In the genomic region with DNA sequence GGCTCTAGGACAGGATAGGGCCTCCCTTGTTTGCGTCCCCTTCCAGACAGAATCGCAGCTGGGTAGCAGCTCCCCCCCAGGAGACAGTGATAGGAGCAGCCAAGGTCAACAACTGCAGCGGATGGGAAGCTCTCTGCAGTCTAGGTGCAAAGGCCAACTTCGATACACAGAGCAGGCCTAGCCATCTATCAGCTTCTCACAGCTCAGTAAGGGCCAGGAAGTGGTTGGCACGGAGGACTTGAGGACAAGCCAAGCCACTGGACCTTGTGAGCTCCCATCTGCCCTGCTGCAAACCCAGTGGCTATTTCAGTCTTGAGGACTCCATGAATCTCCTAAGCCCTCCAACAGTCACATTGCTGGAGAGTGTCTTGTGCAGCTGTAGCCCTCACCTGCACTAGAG, we compare ENCODE assay signal across 15 mouse cellular contexts. TPM values are rescaled to one million over a fixed set of nuclear protein-coding genes. Genes with fewer than 3 reads are reported as not detected.
A peak's percentile ranks its signal among the peaks of the same experiment; 100 is the strongest.
DNase-seq lines count a peak whose midpoint lies in the region; ATAC-seq and TF ChIP-seq lines count a peak whose summit lies in the region.
"Had no signal": no experiment of that assay in that cellular context is flagged by ENCODE, and none has a peak within 500 bp of the region (broad histone marks: within the 10 kb centered on the region; RNA-seq: fewer than 3 reads in every experiment).

No protein-coding gene starts in this region.

- no peak for ATAC-seq in kidney, embryonic 15.5 days (replicated peaks; ENCODE audit: low FRiP score)
- ATAC-seq in heart, embryonic 15.5 days (replicated peaks; ENCODE audit: insufficient number of reproducible peaks, insufficient read depth, low FRiP score, low read depth) = peak; percentile 43; the same call in 1 of the 2 replicates
- peak; percentile 36; the same call in 1 of the 2 replicates for ATAC-seq in liver, embryonic 14.5 days (ENCODE audit: insufficient read depth)
- ATAC-seq: forebrain, embryonic 16.5 days had no signal

- no peak overlapping the region for H3K27ac ChIP-seq in kidney, embryonic 15.5 days
- no peak overlapping the region for H3K27ac ChIP-seq in heart, embryonic 15.5 days
- H3K27ac ChIP-seq in liver, embryonic 14.5 days = no peak overlapping the region
- H3K27ac ChIP-seq: embryonic facial prominence, embryonic 12.5 days; hindbrain, embryonic 10.5 days; midbrain, embryonic 10.5 days had no signal

- no peak for TF ChIP-seq CTCF in liver, embryonic 14.5 days (IDR thresholded peaks at IDR 0.05; ENCODE audit: low read depth)

- TF ChIP-seq EP300 in liver, embryonic 14.5 days (IDR thresholded peaks at IDR 0.05; ENCODE audit: low read depth) = no peak

- peaks cover 78% of the 10 kb centered on the region for H3K36me3 ChIP-seq in kidney, embryonic 15.5 days
- peaks cover 67% of the 10 kb centered on the region for H3K36me3 ChIP-seq in heart, embryonic 15.5 days
- H3K36me3 ChIP-seq in liver, embryonic 14.5 days (replicated peaks; ENCODE audit: control insufficient read depth, insufficient read depth, low read depth) = peaks cover 45% of the 10 kb centered on the region

- no peaks in the 10 kb centered on the region for H3K9me3 ChIP-seq in kidney, embryonic 15.5 days (replicated peaks)
- no peaks in the 10 kb centered on the region for H3K9me3 ChIP-seq in heart, embryonic 15.5 days (replicated peaks)
- no peaks in the 10 kb centered on the region for H3K9me3 ChIP-seq in liver, embryonic 14.5 days (ENCODE audit: control insufficient read depth, low read length)
- H3K9me3 ChIP-seq: embryonic facial prominence, embryonic 12.5 days; hindbrain, embryonic 10.5 days; midbrain, embryonic 10.5 days had no signal

- H3K27me3 ChIP-seq in kidney, embryonic 15.5 days = no peaks in the 10 kb centered on the region
- H3K27me3 ChIP-seq in heart, embryonic 15.5 days = no peaks in the 10 kb centered on the region
- no peaks in the 10 kb centered on the region for H3K27me3 ChIP-seq in liver, embryonic 14.5 days (ENCODE audit: control insufficient read depth, insufficient read depth, low read length)
- H3K27me3 ChIP-seq: embryonic facial prominence, embryonic 12.5 days had no signal

- no peak overlapping the region for H3K9ac ChIP-seq in kidney, embryonic 15.5 days
- no peak overlapping the region for H3K9ac ChIP-seq in heart, embryonic 15.5 days
- H3K9ac ChIP-seq in liver, embryonic 14.5 days (replicated peaks) = no peak overlapping the region
- H3K9ac ChIP-seq: embryonic facial prominence, embryonic 12.5 days had no signal

- H3K4me3 ChIP-seq in kidney, embryonic 15.5 days (replicated peaks) = no peak overlapping the region
- H3K4me3 ChIP-seq in heart, embryonic 15.5 days = no peak overlapping the region
- no peak overlapping the region for H3K4me3 ChIP-seq in liver, embryonic 14.5 days (ENCODE audit: insufficient read depth in 1 of 2, low read depth in 2 of 2, low read length in 2 of 2)
- H3K4me3 ChIP-seq: embryonic facial prominence, embryonic 12.5 days; hindbrain, embryonic 10.5 days; midbrain, embryonic 10.5 days had no signal

- peak; percentile 75 to 81 for DNase-seq in kidney, adult 8-10 months
- DNase-seq in gastrocnemius, postnatal 14 days = peak; percentile 46
- no peak for DNase-seq in liver, embryonic 14.5 days (ENCODE audit: low read depth in 3 of 3, low spot score in 3 of 3)
- no peak for DNase-seq in lung, postnatal 25 days (ENCODE audit: low spot score)
- DNase-seq in lung, postnatal 36 days = no peak
- no peak for DNase-seq in frontal cortex, postnatal 25 days (ENCODE audit: low spot score in 2 of 2)
- DNase-seq: adrenal gland, postnatal 36 days; cerebellum, adult 18-20 months; layer of hippocampus, adult 9-11 months had no signal

- peaks cover 7% of the 10 kb centered on the region; the same call in 1 of the 2 replicates for H3K4me1 ChIP-seq in kidney, embryonic 15.5 days
- H3K4me1 ChIP-seq in heart, embryonic 15.5 days (replicated peaks) = no peaks in the 10 kb centered on the region
- H3K4me1 ChIP-seq in liver, embryonic 14.5 days (replicated peaks; ENCODE audit: control insufficient read depth in 2 of 2, insufficient read depth in 2 of 2, low read length in 1 of 2) = peaks cover 2 to 10% of the 10 kb centered on the region in 2 experiments; a peak in 2 of 4 replicates

- no peak overlapping the region for H3K4me2 ChIP-seq in kidney, embryonic 15.5 days
- no peak overlapping the region for H3K4me2 ChIP-seq in heart, embryonic 15.5 days
- H3K4me2 ChIP-seq in liver, embryonic 14.5 days (ENCODE audit: low read depth) = no peak overlapping the region
- H3K4me2 ChIP-seq: embryonic facial prominence, embryonic 12.5 days had no signal

- WGBS in kidney, embryonic 15.5 days = 76% methylated on average over 5 of the region's 5 CpGs
- 65% methylated on average over 5 of the region's 5 CpGs for WGBS in heart, embryonic 15.5 days
- WGBS in liver, embryonic 14.5 days (ENCODE audit: insufficient replicate concordance) = 64% methylated on average over 5 of the region's 5 CpGs

- intact Hi-C loops in gastrocnemius, postnatal 14 days (cut with DNase I; ENCODE audit: low total_unique reads) = no loop called here

RNA-seq across cellular contexts. Expression of gene Inpp5e, which starts 9.4 kb away (rescaled TPM):
- 22.4 and 25.8 TPM in 2 replicates for polyA plus RNA-seq in kidney, embryonic 15.5 days (2015; fragmentation: Nextera tagmentation; extraction: Ambion mirVana)
- 1 to 10 TPM; 5.7 to 5.8 TPM for total RNA-seq in gastrocnemius, postnatal 14 days (2021)
- 14.3 and 16.7 TPM in 2 replicates for polyA plus RNA-seq in heart, embryonic 15.5 days (2015; fragmentation: Nextera tagmentation; extraction: Ambion mirVana)
- polyA plus RNA-seq in liver, embryonic 14.5 days (2012; rRNA removed) = 6.9 and 9.1 TPM in 2 replicates
- polyA plus RNA-seq in liver, embryonic 14.5 days (2014; fragmentation: Nextera tagmentation; extraction: Ambion mirVana) = 4.1 and 5.4 TPM in 2 replicates

RNA-seq across cellular contexts. Expression of gene Pmpca, which starts 10.5 kb away (rescaled TPM):
- polyA plus RNA-seq in kidney, embryonic 15.5 days (2015; fragmentation: Nextera tagmentation; extraction: Ambion mirVana) = 113 TPM in 2 replicates
- total RNA-seq in gastrocnemius, postnatal 14 days (2021) = 100 to 1,000 TPM; 125 to 136 TPM
- 103 and 111 TPM in 2 replicates for polyA plus RNA-seq in heart, embryonic 15.5 days (2015; fragmentation: Nextera tagmentation; extraction: Ambion mirVana)
- polyA plus RNA-seq in liver, embryonic 14.5 days (2012; rRNA removed) = 32.5 and 41.8 TPM in 2 replicates
- polyA plus RNA-seq in liver, embryonic 14.5 days (2014; fragmentation: Nextera tagmentation; extraction: Ambion mirVana) = 45.5 and 50.1 TPM in 2 replicates

RNA-seq across cellular contexts. Expression of gene Entr1, which starts 10.5 kb away (rescaled TPM):
- polyA plus RNA-seq in kidney, embryonic 15.5 days (2015; fragmentation: Nextera tagmentation; extraction: Ambion mirVana) = 110 and 115 TPM in 2 replicates
- total RNA-seq in gastrocnemius, postnatal 14 days (2021) = 10 to 100 TPM; 24.5 to 24.9 TPM
- polyA plus RNA-seq in heart, embryonic 15.5 days (2015; fragmentation: Nextera tagmentation; extraction: Ambion mirVana) = 72.3 and 82.9 TPM in 2 replicates
- polyA plus RNA-seq in liver, embryonic 14.5 days (2012; rRNA removed) = 26.3 and 35.3 TPM in 2 replicates
- polyA plus RNA-seq in liver, embryonic 14.5 days (2014; fragmentation: Nextera tagmentation; extraction: Ambion mirVana) = 36.0 and 41.6 TPM in 2 replicates

RNA-seq across cellular contexts. Expression of gene Snapc4, which starts 19.2 kb away (rescaled TPM):
- 27.9 and 31.3 TPM in 2 replicates for polyA plus RNA-seq in kidney, embryonic 15.5 days (2015; fragmentation: Nextera tagmentation; extraction: Ambion mirVana)
- 1 to 10 TPM; 6.2 to 7.2 TPM for total RNA-seq in gastrocnemius, postnatal 14 days (2021)
- 16.8 and 19.6 TPM in 2 replicates for polyA plus RNA-seq in heart, embryonic 15.5 days (2015; fragmentation: Nextera tagmentation; extraction: Ambion mirVana)
- 10.7 and 11.0 TPM in 2 replicates for polyA plus RNA-seq in liver, embryonic 14.5 days (2012; rRNA removed)
- 6.3 and 6.6 TPM in 2 replicates for polyA plus RNA-seq in liver, embryonic 14.5 days (2014; fragmentation: Nextera tagmentation; extraction: Ambion mirVana)

RNA-seq across cellular contexts. Expression of gene Card9, which starts 38.9 kb away (rescaled TPM):
- polyA plus RNA-seq in kidney, embryonic 15.5 days (2015; fragmentation: Nextera tagmentation; extraction: Ambion mirVana) = 1.1 and 1.7 TPM in 2 replicates
- total RNA-seq in gastrocnemius, postnatal 14 days (2021) = 1 to 10 TPM in 1 of 2 experiments, under 1 TPM in 1; 0.71 to 1.1 TPM
- 0.60 and 1.7 TPM in 2 replicates for polyA plus RNA-seq in heart, embryonic 15.5 days (2015; fragmentation: Nextera tagmentation; extraction: Ambion mirVana)
- polyA plus RNA-seq in liver, embryonic 14.5 days (2012; rRNA removed) = 6.4 and 6.8 TPM in 2 replicates
- polyA plus RNA-seq in liver, embryonic 14.5 days (2014; fragmentation: Nextera tagmentation; extraction: Ambion mirVana) = 1.1 and 2.3 TPM in 2 replicates

Comparison
In these comparisons a context has a peak if more than half of its experiments do, and no peak if none do; other contexts are left out.
1. DNase-seq: peak in kidney, adult 8-10 months (2 of 2) and gastrocnemius, postnatal 14 days (single experiment); none in liver, embryonic 14.5 days (0 of 3), lung, postnatal 25 days (single experiment), lung, postnatal 36 days (single experiment) and frontal cortex, postnatal 25 days (0 of 2).